In genomic region chr5:115844766-115845634, GRCm38 (mm10) we compare ENCODE assay signal across 8 mouse cellular contexts. TPM values are rescaled to one million over a fixed set of nuclear protein-coding genes. Genes with fewer than 3 reads are reported as not detected.
A peak's percentile ranks its signal among the peaks of the same experiment; 100 is the strongest.
DNase-seq lines count a peak whose midpoint lies in the region.

Gene Cit, plus strand, starts transcription at chr5:115845278.

- peaks cover 40% of the 10 kb centered on the region for H3K4me1 ChIP-seq in megakaryocyte, embryonic 14.5 days

- peak within 1 kb of the TSS; percentile 95 for H3K4me3 ChIP-seq in megakaryocyte, embryonic 14.5 days (replicated peaks)

- H3K9me3 ChIP-seq in megakaryocyte, embryonic 14.5 days, result peaks cover 10% of the 10 kb centered on the region; the same call in 1 of the 2 replicates

- DNase-seq in adrenal gland, adult (ENCODE audit: inconsistent age in 2 of 2, low spot score in 1 of 2), result peak; percentile 80 to 93
- peak; percentile 99 for DNase-seq in embryo, embryonic 10 days (ENCODE audit: low spot score)
- peak; percentile 89 for DNase-seq in gastrocnemius, postnatal 10 days
- peak; percentile 97 for DNase-seq in induced T-regulatory cell, adult 2 months (ENCODE audit: low read depth)
- DNase-seq in left cerebral cortex, adult 9 months (ENCODE audit: low spot score in 2 of 2), result peak; percentile 74 to 91
- peak; percentile 90 for DNase-seq in right cerebral cortex, adult 2 months (ENCODE audit: low spot score in 2 of 2)
- peak; percentile 61 for DNase-seq in urinary bladder, postnatal 10 days (ENCODE audit: low spot score)

- H3K36me3 ChIP-seq in megakaryocyte, embryonic 14.5 days (replicated peaks; ENCODE audit: low read length), result peaks cover 32% of the 10 kb centered on the region

- no peaks in the 10 kb centered on the region for H3K27me3 ChIP-seq in megakaryocyte, embryonic 14.5 days (replicated peaks)

RNA-seq across cellular contexts. Expression of gene Cit, which starts in this region (rescaled TPM):
- 10 to 100 TPM in 1 of 2 experiments, 1 to 10 TPM in 1; 7.8 to 11.4 TPM for total RNA-seq in gastrocnemius, postnatal 10 days (2021)
- 6.7 and 7.3 TPM in 2 replicates for polyA plus RNA-seq in megakaryocyte, embryonic 14.5 days (2012; ENCODE audit: insufficient read depth, low replicate concordance)

Comparison
In these comparisons a context has a peak if more than half of its experiments do, and no peak if none do; other contexts are left out.
1. Peak in every context shown above with its lines: DNase-seq and H3K4me3 ChIP-seq.